Mouse (Mus musculus) forebrain, embryonic 16.5 days (tissue): ENCODE results near the gene Nsmce4a. TPM values are rescaled to one million over a fixed set of nuclear protein-coding genes. Genes with fewer than 3 reads are reported as not detected.
A peak's percentile ranks its signal among the peaks of the same experiment; 100 is the strongest.

ENCODE experiments used
- ATAC-seq: fragments of 200-750 bp; cut with Nextera tagmentation; 2 replicates; pipeline ENCODE4 v1.8.0; 2017; ENCODE audit warnings: mild to moderate bottlenecking, moderate library complexity
- H3K27ac ChIP-seq: fragments of 300-500 bp; sonication (generic); 2 replicates; pipeline ENCODE4 v1.5.1; 2014; ENCODE audit warnings: low read length, control low read depth
- H3K27me3 ChIP-seq: fragments of 300-500 bp; sonication (generic); replicated peaks from 2 replicates; pipeline ENCODE4 v1.6.1; 2014; ENCODE audit warnings: low read length; ENCODE audit not compliant: control insufficient read depth, insufficient read depth
- H3K36me3 ChIP-seq: fragments of 300-500 bp; sonication (generic); 2 replicates; pipeline ENCODE4 v1.6.1; 2014; ENCODE audit not compliant: control insufficient read depth, insufficient read depth
- H3K4me1 ChIP-seq: fragments of 300-500 bp; sonication (generic); replicated peaks from 2 replicates; pipeline ENCODE4 v1.6.1; 2014; ENCODE audit warnings: low read length; ENCODE audit not compliant: control insufficient read depth, insufficient read depth
- H3K4me2 ChIP-seq: fragments of 300-500 bp; sonication (generic); 2 replicates; pipeline ENCODE4 v1.6.1; 2014; ENCODE audit warnings: mild to moderate bottlenecking, low read length, control low read depth
- H3K4me3 ChIP-seq: fragments of 300-500 bp; sonication (generic); replicated peaks from 2 replicates; pipeline ENCODE4 v1.5.1; 2014; ENCODE audit warnings: mild to moderate bottlenecking, low read length, control low read depth
- H3K9ac ChIP-seq: fragments of 300-500 bp; sonication (generic); replicated peaks from 2 replicates; pipeline ENCODE4 v1.6.1; 2014; ENCODE audit warnings: low read depth, low read length, control low read depth
- H3K9me3 ChIP-seq: fragments of 300-500 bp; sonication (generic); 2 replicates; pipeline ENCODE4 v1.6.1; 2016; ENCODE audit warnings: low read length; ENCODE audit not compliant: control insufficient read depth
- WGBS: fragments of 180-500 bp; shearing (Covaris S2); extraction: QIAGEN DNeasy Blood & Tissue Kit; methylation state at CpG from one replicate; pipeline ENCODE4 v1.1.7; 2014; 5-methylcytosine and 5-hydroxymethylcytosine counted together
- polyA plus RNA-seq: library from polyadenylated mRNA; unstranded; fragments of >200 nt; fragmentation: Nextera tagmentation; extraction: Ambion mirVana; gene quantifications from 2 replicates; pipeline ENCODE4 v1.2.1, GENCODE M21; 2015

Nsmce4a gene
- polyA plus RNA-seq, 1 experiment from 2014 or later: 92.2 TPM

GRCm38 (mm10) chr7:130568783-130569436, 4.0 kb downstream of the Nsmce4a start:
- no peak for ATAC-seq
- no peaks in the 10 kb centered on the region for H3K36me3 ChIP-seq
- 88% methylated on average over 9 of the region's 9 CpGs for WGBS
- no peaks in the 10 kb centered on the region for H3K27me3 ChIP-seq
- H3K4me2 ChIP-seq: no peak overlapping the region
- H3K9ac ChIP-seq: no peak overlapping the region
- H3K9me3 ChIP-seq: no peaks in the 10 kb centered on the region
- peaks cover 7% of the 10 kb centered on the region for H3K4me1 ChIP-seq
- no peak overlapping the region for H3K27ac ChIP-seq
- no peak overlapping the region for H3K4me3 ChIP-seq

GRCm38 (mm10) chr7:130564596-130564995, 8.3 kb downstream of the Nsmce4a start:
- WGBS: 51% methylated on average over 3 of the region's 3 CpGs
- ATAC-seq: 0 out of 2 replicates have a peak, but pooled peaks have one; percentile 57

GRCm38 (mm10) chr7:130563880-130564279, 9.0 kb downstream of the Nsmce4a start:
- H3K4me3 ChIP-seq: no peak overlapping the region
- H3K9me3 ChIP-seq: no peaks in the 10 kb centered on the region
- no peak for ATAC-seq
- no peaks in the 10 kb centered on the region for H3K36me3 ChIP-seq
- no peak overlapping the region for H3K9ac ChIP-seq
- peaks cover 2% of the 10 kb centered on the region for H3K4me1 ChIP-seq
- no peaks in the 10 kb centered on the region for H3K27me3 ChIP-seq
- 65% methylated on average over 4 of the region's 4 CpGs for WGBS
- H3K4me2 ChIP-seq: no peak overlapping the region
- H3K27ac ChIP-seq: no peak overlapping the region

More at GRCm38 (mm10) chr7:130564596-130564995, 8.3 kb downstream of the Nsmce4a start:
- Histone ChIP-seq H3K9me3 (no peaks in the 10 kb centered on the region), H3K9ac (no peak overlapping the region), H3K36me3 (no peaks in the 10 kb centered on the region), H3K4me1 (peaks cover 2% of the 10 kb centered on the region), H3K4me3 (no peak overlapping the region), H3K4me2 (no peak overlapping the region), H3K27ac (no peak overlapping the region; the same call in 1 of the 2 replicates), H3K27me3 (no peaks in the 10 kb centered on the region)

- Histone ChIP-seq H3K9me3 (no peaks in the 10 kb centered on the region), H3K9ac (no peak overlapping the region), H3K4me3 (no peak overlapping the region), H3K27ac (no peak overlapping the region), H3K27me3 (no peaks in the 10 kb centered on the region), H3K4me1 (peaks cover 2% of the 10 kb centered on the region), H3K36me3 (no peaks in the 10 kb centered on the region), H3K4me2 (no peak overlapping the region)
- 92% methylated on average over 4 of the region's 4 CpGs for WGBS
- ATAC-seq: no peak
Observed at GRCm38 (mm10) chr7:130563276-130563675, 9.6 kb downstream of the Nsmce4a start.

GRCm38 (mm10) chr7:130560933-130561332, 12.0 kb downstream of the Nsmce4a start:
- H3K9me3 ChIP-seq: no peaks in the 10 kb centered on the region
- H3K4me2 ChIP-seq: no peak overlapping the region
- no peaks in the 10 kb centered on the region for H3K27me3 ChIP-seq
- no peak for ATAC-seq
- WGBS: 77% methylated on average over 1 of the region's 1 CpGs
- peaks cover 2% of the 10 kb centered on the region for H3K4me1 ChIP-seq
- no peak overlapping the region for H3K4me3 ChIP-seq
- H3K27ac ChIP-seq: no peak overlapping the region
- no peaks in the 10 kb centered on the region for H3K36me3 ChIP-seq
- H3K9ac ChIP-seq: no peak overlapping the region

- no peak overlapping the region for H3K4me2 ChIP-seq
- H3K4me3 ChIP-seq: no peak overlapping the region
Observed at GRCm38 (mm10) chr7:130558592-130558991, 14.3 kb downstream of the Nsmce4a start.

GRCm38 (mm10) chr7:130555597-130555996, 17.3 kb downstream of the Nsmce4a start:
- Histone ChIP-seq H3K4me2 (no peak overlapping the region), H3K9me3 (no peaks in the 10 kb centered on the region), H3K36me3 (no peaks in the 10 kb centered on the region), H3K27me3 (no peaks in the 10 kb centered on the region), H3K4me3 (no peak overlapping the region), H3K27ac (no peak overlapping the region), H3K4me1 (peaks cover 13% of the 10 kb centered on the region; the same call in 1 of the 2 replicates), H3K9ac (no peak overlapping the region)
- no peak for ATAC-seq
- WGBS: 26% methylated on average over 5 of the region's 5 CpGs

More at GRCm38 (mm10) chr7:130558592-130558991, 14.3 kb downstream of the Nsmce4a start:
- no peaks in the 10 kb centered on the region for H3K27me3 ChIP-seq
- WGBS: 77% methylated on average over 4 of the region's 4 CpGs
- H3K9me3 ChIP-seq: no peaks in the 10 kb centered on the region
- no peaks in the 10 kb centered on the region for H3K36me3 ChIP-seq
- no peak for ATAC-seq
- no peak overlapping the region for H3K9ac ChIP-seq
- peaks cover 4% of the 10 kb centered on the region; the same call in 1 of the 2 replicates for H3K4me1 ChIP-seq
- no peak overlapping the region for H3K27ac ChIP-seq

- no peak overlapping the region for H3K4me3 ChIP-seq
- no peaks in the 10 kb centered on the region for H3K36me3 ChIP-seq
- peaks cover 13% of the 10 kb centered on the region; the same call in 1 of the 2 replicates for H3K4me1 ChIP-seq
- ATAC-seq: no peak
- no peak overlapping the region for H3K4me2 ChIP-seq
- WGBS: 41% methylated on average over 4 of the region's 4 CpGs
- H3K27ac ChIP-seq: no peak overlapping the region
- H3K9ac ChIP-seq: no peak overlapping the region
- H3K9me3 ChIP-seq: no peaks in the 10 kb centered on the region
- no peaks in the 10 kb centered on the region for H3K27me3 ChIP-seq
Observed at GRCm38 (mm10) chr7:130553321-130553720, 19.6 kb downstream of the Nsmce4a start.

GRCm38 (mm10) chr7:130552780-130553179, 20.1 kb downstream of the Nsmce4a start:
- Histone ChIP-seq H3K27ac (no peak overlapping the region), H3K27me3 (no peaks in the 10 kb centered on the region), H3K4me1 (peaks cover 13% of the 10 kb centered on the region; the same call in 1 of the 2 replicates), H3K9me3 (no peaks in the 10 kb centered on the region), H3K9ac (no peak overlapping the region), H3K4me2 (no peak overlapping the region), H3K4me3 (no peak overlapping the region), H3K36me3 (no peaks in the 10 kb centered on the region)
- ATAC-seq: no peak
- WGBS: 47% methylated on average over 5 of the region's 5 CpGs
